Mouse (Mus musculus) neural tube, embryonic 13.5 days (tissue): ENCODE measurements around the gene Gas2l3. TPM values are rescaled to one million over a fixed set of nuclear protein-coding genes. Genes with fewer than 3 reads are reported as not detected.
A peak's percentile ranks its signal among the peaks of the same experiment; 100 is the strongest.

ENCODE experiments used
- ATAC-seq: fragments of 200-750 bp; cut with Nextera tagmentation; 2 replicates; pipeline ENCODE4 v1.8.0; 2017; ENCODE audit warnings: low read depth, mild to moderate bottlenecking, moderate TSS enrichment, moderate library complexity
- H3K27ac ChIP-seq: fragments of 300-500 bp; sonication (generic); replicated peaks from 2 replicates; pipeline ENCODE4 v1.5.1; 2015; ENCODE audit warnings: moderate library complexity, mild to moderate bottlenecking, inconsistent platforms
- H3K27me3 ChIP-seq: fragments of 300-500 bp; sonication (generic); 2 replicates; pipeline ENCODE4 v1.6.1; 2015; ENCODE audit warnings: mild to moderate bottlenecking, inconsistent platforms
- H3K36me3 ChIP-seq: fragments of 300-500 bp; sonication (generic); 2 replicates; pipeline ENCODE4 v1.6.1; 2015; ENCODE audit warnings: mild to moderate bottlenecking, inconsistent platforms
- H3K4me1 ChIP-seq: fragments of 300-500 bp; sonication (generic); replicated peaks from 2 replicates; pipeline ENCODE4 v1.6.1; 2015; ENCODE audit warnings: inconsistent platforms
- H3K4me2 ChIP-seq: fragments of 300-500 bp; sonication (generic); 2 replicates; pipeline ENCODE4 v1.6.1; 2015; ENCODE audit warnings: inconsistent platforms, mild to moderate bottlenecking, moderate library complexity
- H3K4me3 ChIP-seq: fragments of 300-500 bp; sonication (generic); 2 replicates; pipeline ENCODE4 v1.5.1; 2015; ENCODE audit warnings: mild to moderate bottlenecking, inconsistent platforms
- H3K9ac ChIP-seq: fragments of 300-500 bp; sonication (generic); 2 replicates; pipeline ENCODE4 v1.6.1; 2015; ENCODE audit warnings: moderate library complexity, mild to moderate bottlenecking, inconsistent platforms
- H3K9me3 ChIP-seq: fragments of 300-500 bp; sonication (generic); 2 replicates; pipeline ENCODE4 v1.6.1; 2016; ENCODE audit warnings: inconsistent platforms
- WGBS: fragments of 180-500 bp; shearing (Covaris S2); methylation state at CpG from one replicate; pipeline ENCODE4 v1.1.7; 2015; 5-methylcytosine and 5-hydroxymethylcytosine counted together
- polyA plus RNA-seq: library from polyadenylated mRNA; unstranded; fragments of >200 nt; fragmentation: Nextera tagmentation; extraction: Ambion mirVana; gene quantifications from 2 replicates; pipeline ENCODE4 v1.2.1, GENCODE M21; 2015

Gas2l3 gene
- polyA plus RNA-seq, 1 experiment from 2014 or later: 5.8 TPM

DNA sequence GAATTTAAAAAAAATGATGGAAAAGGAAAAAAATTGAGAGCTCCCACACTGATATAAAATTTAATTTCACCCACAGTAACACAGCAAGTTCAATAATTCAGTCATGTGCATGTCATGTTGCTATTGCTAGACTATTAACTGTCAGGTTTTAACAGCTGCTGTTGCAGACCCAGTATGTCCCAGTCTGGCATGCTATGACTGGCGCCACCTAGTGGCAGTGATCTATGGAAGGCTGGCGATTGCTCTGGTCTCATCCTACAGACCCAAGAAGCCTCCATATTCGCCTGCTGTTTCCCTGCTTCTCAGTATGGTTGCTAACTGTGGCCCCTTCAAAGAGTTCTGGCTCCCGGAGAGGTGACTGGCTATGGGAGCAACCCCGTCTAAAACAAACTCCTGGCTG lies 60.3 kb downstream of the Gas2l3 start:
- H3K36me3 ChIP-seq: no peaks in the 10 kb centered on the region
- H3K27ac ChIP-seq: no peak overlapping the region
- no peak overlapping the region for H3K4me3 ChIP-seq
- 6% methylated on average over 5 of the region's 5 CpGs for WGBS
- 0 out of 2 replicates have a peak, but pooled peaks have one; percentile 69 for ATAC-seq
- H3K4me1 ChIP-seq: no peaks in the 10 kb centered on the region
- H3K4me2 ChIP-seq: no peak overlapping the region
- no peaks in the 10 kb centered on the region for H3K27me3 ChIP-seq
- H3K9ac ChIP-seq: no peak overlapping the region
- H3K9me3 ChIP-seq: no peaks in the 10 kb centered on the region

DNA sequence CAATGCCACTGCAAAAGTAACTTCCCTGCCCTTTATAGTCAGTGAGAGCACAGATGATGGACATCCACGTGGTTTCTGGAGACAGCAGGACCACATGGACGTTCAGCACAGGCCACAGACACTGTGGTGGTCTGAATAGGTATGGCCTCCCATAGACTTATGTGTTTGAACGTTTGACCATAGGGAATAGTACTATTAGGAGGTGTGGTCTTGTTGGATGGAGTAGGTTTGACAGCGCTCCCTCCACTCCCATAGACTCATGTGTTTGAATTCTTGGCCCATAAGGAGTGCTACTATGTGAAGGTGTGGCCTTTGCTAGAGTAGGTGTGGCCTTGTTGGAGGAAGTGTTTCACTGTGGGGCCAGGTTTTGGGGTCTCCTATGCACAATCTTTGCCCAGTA lies 66.0 kb downstream of the Gas2l3 start:
- H3K9me3 ChIP-seq: 0 out of 2 replicates have a peak, but pooled peaks cover 3% of the 10 kb centered on the region
- no peak overlapping the region for H3K27ac ChIP-seq
- no peaks in the 10 kb centered on the region for H3K36me3 ChIP-seq
- no peaks in the 10 kb centered on the region for H3K27me3 ChIP-seq
- no peak for ATAC-seq
- H3K4me2 ChIP-seq: no peak overlapping the region
- no peaks in the 10 kb centered on the region for H3K4me1 ChIP-seq
- WGBS: 72% methylated on average over 4 of the region's 4 CpGs
- H3K4me3 ChIP-seq: no peak overlapping the region
- no peak overlapping the region for H3K9ac ChIP-seq

- Histone ChIP-seq H3K27me3 (no peaks in the 10 kb centered on the region), H3K9ac (no peak overlapping the region), H3K4me3 (no peak overlapping the region), H3K36me3 (no peaks in the 10 kb centered on the region), H3K4me2 (no peak overlapping the region), H3K4me1 (no peaks in the 10 kb centered on the region), H3K9me3 (no peaks in the 10 kb centered on the region), H3K27ac (no peak overlapping the region)
- no peak for ATAC-seq
- 47% methylated on average over 1 of the region's 1 CpGs for WGBS
Observed at GRCm38 (mm10) chr10:89370051-89370450, 73.7 kb downstream of the Gas2l3 start.

GRCm38 (mm10) chr10:89358933-89359332 lies 84.8 kb downstream of the Gas2l3 start:
- Histone ChIP-seq H3K9ac (no peak overlapping the region), H3K36me3 (no peaks in the 10 kb centered on the region), H3K4me3 (no peak overlapping the region), H3K27me3 (no peaks in the 10 kb centered on the region), H3K9me3 (no peaks in the 10 kb centered on the region), H3K4me1 (no peaks in the 10 kb centered on the region), H3K4me2 (no peak overlapping the region), H3K27ac (no peak overlapping the region)
- ATAC-seq: no peak
- WGBS: 80% methylated on average over 3 of the region's 3 CpGs

Other genes with a start within 250 kb of the Gas2l3 start
- 7.0 and 8.5 TPM in 2 replicates for gene Ano4, start 99.2 kb downstream of the Gas2l3 start, polyA plus RNA-seq
- gene Nr1h4, start 89.6 kb upstream of the Gas2l3 start, polyA plus RNA-seq: not detected in 2 replicates
- gene Slc17a8, start 177.3 kb upstream of the Gas2l3 start, polyA plus RNA-seq: 0.14 and 0.19 TPM in 2 replicates
- gene Scyl2, start 242.3 kb upstream of the Gas2l3 start, polyA plus RNA-seq: 8.6 and 9.1 TPM in 2 replicates